Comparison of ENCODE assay signal across 22 mouse cellular contexts in the genomic region with DNA sequence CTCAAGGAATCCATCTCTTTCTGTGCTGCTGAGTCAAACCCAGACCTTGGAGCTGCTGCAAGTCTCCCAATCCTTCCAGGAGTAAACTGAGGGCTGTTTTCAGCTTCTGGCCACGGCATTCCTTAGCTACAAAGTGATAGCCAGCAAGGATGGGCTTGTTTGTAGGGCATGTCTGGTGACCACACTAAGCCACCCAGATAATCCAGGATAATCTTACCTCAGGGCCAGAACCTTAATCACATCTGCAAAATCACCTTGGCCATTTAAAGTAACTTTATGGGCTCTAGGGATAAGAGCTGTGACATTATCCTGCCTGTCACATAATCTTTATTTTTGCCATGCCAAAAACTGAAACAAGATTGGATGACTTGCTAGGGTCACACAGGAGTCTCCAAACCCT. TPM values are rescaled to one million over a fixed set of nuclear protein-coding genes. Genes with fewer than 3 reads are reported as not detected.
"Had no signal": no experiment of that assay in that cellular context is flagged by ENCODE, and none has a peak within 500 bp of the region (broad histone marks: within the 10 kb centered on the region; RNA-seq: fewer than 3 reads in every experiment).

No protein-coding gene starts in this region.

- H3K4me3 ChIP-seq: gastrocnemius, adult 2 months; heart, embryonic 10.5 days; heart, embryonic 12.5 days; hindbrain, embryonic 10.5 days; hindbrain, embryonic 12.5 days; intestine, embryonic 15.5 days; left cerebral cortex, adult 2 months; limb, embryonic 10.5 days; limb, embryonic 12.5 days had no signal

- H3K9ac ChIP-seq: heart, embryonic 12.5 days; hindbrain, embryonic 12.5 days; hindbrain, embryonic 14.5 days; intestine, embryonic 15.5 days; limb, embryonic 12.5 days had no signal

- DNase-seq: gastrocnemius, adult 2 months; gastrocnemius, postnatal 10 days; gastrocnemius, postnatal 25 days; heart, adult 18-20 months; heart, postnatal 10 days; heart, postnatal 4 days; kidney, adult 18-20 months; kidney, adult 8-10 months; kidney, postnatal 10 days; kidney, postnatal 25 days; kidney, postnatal 4 days; liver had no signal

- H3K27ac ChIP-seq: gastrocnemius, adult 2 months; heart, embryonic 10.5 days; hindbrain, embryonic 10.5 days; hindbrain, embryonic 12.5 days; hindbrain, embryonic 14.5 days; intestine, embryonic 15.5 days; left cerebral cortex, adult 2 months; limb, embryonic 10.5 days; limb, embryonic 12.5 days had no signal

- H3K27me3 ChIP-seq: heart, embryonic 12.5 days; hindbrain, embryonic 12.5 days; intestine, embryonic 15.5 days; limb, embryonic 12.5 days had no signal

- H3K9me3 ChIP-seq: heart, embryonic 10.5 days; heart, embryonic 12.5 days; hindbrain, embryonic 10.5 days; hindbrain, embryonic 12.5 days; intestine, embryonic 15.5 days; limb, embryonic 10.5 days; limb, embryonic 12.5 days had no signal

RNA-seq across cellular contexts. Expression of a gene that starts 54.9 kb away (rescaled TPM):
- polyA plus RNA-seq: inflammation-experienced regulatory T-cells, adult 6 months had no signal
